Mouse (Mus musculus): Measurements from ENCODE around the gene Nhlh2. TPM values are rescaled to one million over a fixed set of nuclear protein-coding genes. Genes with fewer than 3 reads are reported as not detected.

The Nhlh2 gene
- 14.9 and 19.2 TPM in 2 replicates for polyA plus RNA-seq (2015; fragmentation: Nextera tagmentation; extraction: Ambion mirVana)

- H3K27ac ChIP-seq (replicated peaks) = peak within 1 kb of the TSS; percentile 96
- H3K9me3 ChIP-seq (replicated peaks) = no peaks in the 10 kb centered on the region
- H3K9ac ChIP-seq (replicated peaks) = peak within 1 kb of the TSS; percentile 76
- ATAC-seq (ENCODE audit: low FRiP score) = peak; percentile 10; the same call in 1 of the 2 replicates
- peak within 1 kb of the TSS; percentile 57 for H3K4me3 ChIP-seq (replicated peaks)
- H3K36me3 ChIP-seq = no peaks in the 10 kb centered on the region
- H3K4me1 ChIP-seq = peaks cover 25% of the 10 kb centered on the region
- H3K4me2 ChIP-seq = peak within 1 kb of the TSS; percentile 75
- H3K27me3 ChIP-seq (replicated peaks) = no peaks in the 10 kb centered on the region; the same call in 1 of the 2 replicates
- WGBS = 12% methylated on average over 2 of the region's 2 CpGs
These were observed at the start of gene Nhlh2 for GRCm38 (mm10) chr3:102009926-102010381. TSS of gene Nhlh2 (plus strand) at chr3:102010076.

GRCm38 (mm10) chr3:101961146-101961835 lies 48.6 kb upstream of the Nhlh2 start:
- no peak for ATAC-seq (ENCODE audit: low FRiP score)
- no peak overlapping the region for H3K27ac ChIP-seq (replicated peaks)
- no peak overlapping the region for H3K4me3 ChIP-seq (replicated peaks)
- H3K4me2 ChIP-seq = no peak overlapping the region
- H3K4me1 ChIP-seq = peaks cover 20% of the 10 kb centered on the region
- H3K9me3 ChIP-seq (replicated peaks) = no peaks in the 10 kb centered on the region
- WGBS = 79% methylated on average over 15 of the region's 15 CpGs
- H3K27me3 ChIP-seq (replicated peaks) = no peaks in the 10 kb centered on the region
- H3K36me3 ChIP-seq = no peaks in the 10 kb centered on the region
- no peak overlapping the region for H3K9ac ChIP-seq (replicated peaks)

- Histone ChIP-seq H3K27me3 (replicated peaks) (no peaks in the 10 kb centered on the region), H3K36me3 (no peaks in the 10 kb centered on the region), H3K4me2 (no peak overlapping the region), H3K4me1 (peaks cover 33% of the 10 kb centered on the region), H3K9ac (replicated peaks) (no peak overlapping the region), H3K9me3 (replicated peaks) (no peaks in the 10 kb centered on the region), H3K27ac (replicated peaks) (no peak overlapping the region), H3K4me3 (replicated peaks) (no peak overlapping the region)
- ATAC-seq (ENCODE audit: low FRiP score) = no peak
- 32% methylated on average over 9 of the region's 9 CpGs for WGBS
These were observed 46.4 kb upstream of the Nhlh2 start for GRCm38 (mm10) chr3:101963501-101963900.

- H3K36me3 ChIP-seq = no peaks in the 10 kb centered on the region
- ATAC-seq (ENCODE audit: low FRiP score) = no peak
- 0 out of 2 replicates have a peak overlapping the region, but pooled peaks have one; percentile 9 for H3K4me2 ChIP-seq
- no peak overlapping the region for H3K4me3 ChIP-seq (replicated peaks)
- no peaks in the 10 kb centered on the region for H3K9me3 ChIP-seq (replicated peaks)
- H3K27me3 ChIP-seq (replicated peaks) = no peaks in the 10 kb centered on the region
- 16% methylated on average over 7 of the region's 7 CpGs for WGBS
- H3K9ac ChIP-seq (replicated peaks) = no peak overlapping the region
- no peak overlapping the region for H3K27ac ChIP-seq (replicated peaks)
- H3K4me1 ChIP-seq = peaks cover 32% of the 10 kb centered on the region
These were observed 45.5 kb upstream of the Nhlh2 start for GRCm38 (mm10) chr3:101964352-101964751.

- Histone ChIP-seq H3K27ac (replicated peaks) (peak overlapping the region; percentile 64), H3K9me3 (replicated peaks) (no peaks in the 10 kb centered on the region), H3K36me3 (no peaks in the 10 kb centered on the region), H3K4me1 (peaks cover 32% of the 10 kb centered on the region), H3K4me2 (no peak overlapping the region), H3K27me3 (replicated peaks) (no peaks in the 10 kb centered on the region), H3K4me3 (replicated peaks) (no peak overlapping the region), H3K9ac (replicated peaks) (peak overlapping the region; percentile 14; the same call in 1 of the 2 replicates)
- 4% methylated on average over 3 of the region's 3 CpGs for WGBS
- peak; percentile 81 for ATAC-seq (ENCODE audit: low FRiP score)
These were observed 42.9 kb upstream of the Nhlh2 start for GRCm38 (mm10) chr3:101966825-101967558.

GRCm38 (mm10) chr3:101975337-101975736 lies 34.5 kb upstream of the Nhlh2 start:
- H3K4me3 ChIP-seq (replicated peaks) = no peak overlapping the region
- H3K36me3 ChIP-seq = no peaks in the 10 kb centered on the region
- no peaks in the 10 kb centered on the region for H3K27me3 ChIP-seq (replicated peaks)
- no peak overlapping the region for H3K9ac ChIP-seq (replicated peaks)
- WGBS = 60% methylated on average over 10 of the region's 10 CpGs
- H3K27ac ChIP-seq (replicated peaks) = no peak overlapping the region
- no peaks in the 10 kb centered on the region for H3K4me1 ChIP-seq
- H3K4me2 ChIP-seq = no peak overlapping the region
- H3K9me3 ChIP-seq (replicated peaks) = no peaks in the 10 kb centered on the region
- no peak for ATAC-seq (ENCODE audit: low FRiP score)

- no peak for ATAC-seq (ENCODE audit: low FRiP score)
These were observed 31.4 kb upstream of the Nhlh2 start for GRCm38 (mm10) chr3:101978299-101978994.

GRCm38 (mm10) chr3:101983917-101984316 lies 26.0 kb upstream of the Nhlh2 start:
- Histone ChIP-seq H3K4me2 (no peak overlapping the region), H3K9ac (replicated peaks) (no peak overlapping the region), H3K27me3 (replicated peaks) (no peaks in the 10 kb centered on the region), H3K9me3 (replicated peaks) (no peaks in the 10 kb centered on the region), H3K4me1 (no peaks in the 10 kb centered on the region; the same call in 1 of the 2 replicates), H3K4me3 (replicated peaks) (no peak overlapping the region), H3K27ac (replicated peaks) (no peak overlapping the region), H3K36me3 (no peaks in the 10 kb centered on the region)
- ATAC-seq (ENCODE audit: low FRiP score) = no peak
- WGBS = 74% methylated on average over 4 of the region's 4 CpGs

More at GRCm38 (mm10) chr3:101978299-101978994, 31.4 kb upstream of the Nhlh2 start:
- H3K4me3 ChIP-seq (replicated peaks) = no peak overlapping the region
- H3K9me3 ChIP-seq (replicated peaks) = no peaks in the 10 kb centered on the region
- H3K27ac ChIP-seq (replicated peaks) = no peak overlapping the region
- WGBS = 56% methylated on average over 10 of the region's 10 CpGs
- no peak overlapping the region for H3K4me2 ChIP-seq
- H3K36me3 ChIP-seq = no peaks in the 10 kb centered on the region
- no peaks in the 10 kb centered on the region for H3K4me1 ChIP-seq
- H3K27me3 ChIP-seq (replicated peaks) = no peaks in the 10 kb centered on the region
- H3K9ac ChIP-seq (replicated peaks) = no peak overlapping the region

- no peaks in the 10 kb centered on the region for H3K27me3 ChIP-seq (replicated peaks)
- 51% methylated on average over 8 of the region's 8 CpGs for WGBS
These were observed 24.2 kb upstream of the Nhlh2 start for GRCm38 (mm10) chr3:101985634-101986033.

GRCm38 (mm10) chr3:101990136-101990535 lies 19.7 kb upstream of the Nhlh2 start:
- Histone ChIP-seq H3K36me3 (no peaks in the 10 kb centered on the region), H3K9me3 (replicated peaks) (no peaks in the 10 kb centered on the region), H3K27me3 (replicated peaks) (no peaks in the 10 kb centered on the region), H3K9ac (replicated peaks) (no peak overlapping the region), H3K4me1 (peaks cover 4% of the 10 kb centered on the region; the same call in 1 of the 2 replicates), H3K27ac (replicated peaks) (no peak overlapping the region), H3K4me3 (replicated peaks) (no peak overlapping the region), H3K4me2 (no peak overlapping the region)
- ATAC-seq (ENCODE audit: low FRiP score) = no peak
- 62% methylated on average over 3 of the region's 3 CpGs for WGBS

More at GRCm38 (mm10) chr3:101985634-101986033, 24.2 kb upstream of the Nhlh2 start:
- no peak overlapping the region for H3K4me2 ChIP-seq
- no peaks in the 10 kb centered on the region; the same call in 1 of the 2 replicates for H3K4me1 ChIP-seq
- H3K9me3 ChIP-seq (replicated peaks) = no peaks in the 10 kb centered on the region
- no peak for ATAC-seq (ENCODE audit: low FRiP score)
- H3K36me3 ChIP-seq = no peaks in the 10 kb centered on the region
- H3K9ac ChIP-seq (replicated peaks) = no peak overlapping the region
- H3K27ac ChIP-seq (replicated peaks) = no peak overlapping the region
- H3K4me3 ChIP-seq (replicated peaks) = no peak overlapping the region

- H3K27me3 ChIP-seq (replicated peaks) = no peaks in the 10 kb centered on the region
- no peak overlapping the region for H3K27ac ChIP-seq (replicated peaks)
- no peaks in the 10 kb centered on the region for H3K36me3 ChIP-seq
- no peaks in the 10 kb centered on the region for H3K9me3 ChIP-seq (replicated peaks)
- H3K4me1 ChIP-seq = peaks cover 4% of the 10 kb centered on the region; the same call in 1 of the 2 replicates
- no peak overlapping the region for H3K4me3 ChIP-seq (replicated peaks)
- no peak overlapping the region for H3K9ac ChIP-seq (replicated peaks)
- WGBS = 51% methylated on average over 6 of the region's 6 CpGs
- H3K4me2 ChIP-seq = no peak overlapping the region
- no peak for ATAC-seq (ENCODE audit: low FRiP score)
These were observed 18.8 kb upstream of the Nhlh2 start for GRCm38 (mm10) chr3:101990995-101991516.
